In the genomic region with DNA sequence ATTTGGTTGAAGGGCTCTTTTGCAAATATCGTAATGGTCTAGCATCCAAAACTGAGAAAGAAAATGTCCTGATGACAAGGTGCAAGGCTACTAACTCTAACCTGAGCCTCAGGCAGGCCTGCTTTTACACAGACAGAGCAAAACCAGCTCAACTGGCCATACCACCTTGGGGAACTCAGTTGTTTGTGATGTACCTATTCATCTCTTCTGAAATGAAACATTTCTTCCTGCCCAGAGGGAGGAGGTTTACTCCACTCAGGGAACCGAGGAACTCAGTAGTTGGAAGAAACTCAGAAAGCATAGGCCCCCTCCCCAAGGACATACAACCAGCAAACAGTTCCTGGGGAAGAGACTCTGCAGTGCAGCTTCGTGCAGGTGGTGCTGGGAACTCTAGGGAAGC, we compare ENCODE assay signal across 21 mouse cellular contexts.
DNase-seq lines count a peak whose midpoint lies in the region; ATAC-seq and TF ChIP-seq lines count a peak whose summit lies in the region.
"Had no signal": no experiment of that assay in that cellular context is flagged by ENCODE, and none has a peak within 500 bp of the region (broad histone marks: within the 10 kb centered on the region; RNA-seq: fewer than 3 reads in every experiment).

No protein-coding gene starts in this region.

- 66% methylated on average over 3 of the region's 3 CpGs for WGBS in embryonic facial prominence, embryonic 11.5 days
- 75% methylated on average over 3 of the region's 3 CpGs for WGBS in thymus, adult 2 months

- H3K4me1 ChIP-seq in embryonic facial prominence, embryonic 11.5 days (ENCODE audit: control insufficient read depth, insufficient read depth, low read length) = no peaks in the 10 kb centered on the region
- no peaks in the 10 kb centered on the region for H3K4me1 ChIP-seq in thymus, adult 2 months (replicated peaks; ENCODE audit: control insufficient read depth, insufficient read depth, low read length)
- H3K4me1 ChIP-seq: embryonic facial prominence, embryonic 13.5 days had no signal

- H3K9ac ChIP-seq in embryonic facial prominence, embryonic 11.5 days (replicated peaks; ENCODE audit: low read length) = no peak overlapping the region
- H3K9ac ChIP-seq: embryonic facial prominence, embryonic 13.5 days had no signal

- no peak for TF ChIP-seq POLR2A in thymus, adult 2 months (IDR thresholded peaks at IDR 0.05; ENCODE audit: control insufficient read depth, extremely low read depth, insufficient read depth, low read length, poor library complexity)

- no peak overlapping the region for H3K27ac ChIP-seq in embryonic facial prominence, embryonic 11.5 days (replicated peaks; ENCODE audit: low read depth, low read length)
- no peak overlapping the region for H3K27ac ChIP-seq in thymus, adult 2 months (ENCODE audit: control insufficient read depth, insufficient read depth, low read length)
- H3K27ac ChIP-seq in left cerebral cortex, adult 2 months = no peak overlapping the region
- H3K27ac ChIP-seq: embryonic facial prominence, embryonic 13.5 days had no signal

- no peak overlapping the region for H3K4me2 ChIP-seq in embryonic facial prominence, embryonic 11.5 days (ENCODE audit: low read depth, low read length)
- H3K4me2 ChIP-seq: embryonic facial prominence, embryonic 13.5 days had no signal

- no peak for TF ChIP-seq CTCF in thymus, adult 2 months (IDR thresholded peaks at IDR 0.05; ENCODE audit: borderline replicate concordance, control insufficient read depth, extremely low read depth, insufficient read depth, low read length, poor library complexity)
- no peak for TF ChIP-seq CTCF in left cerebral cortex, adult 2 months (IDR thresholded peaks at IDR 0.05)

- peak; percentile 11 to 25 for DNase-seq in urinary bladder, adult 18-20 months (ENCODE audit: low spot score in 2 of 2)
- DNase-seq in urinary bladder, adult 2 months (ENCODE audit: low spot score) = no peak
- DNase-seq in urinary bladder, postnatal 25 days (ENCODE audit: low spot score) = peak; percentile 24
- no peak for DNase-seq in urinary bladder, postnatal 4 days (ENCODE audit: low spot score in 2 of 2)
- DNase-seq in embryonic facial prominence, embryonic 11.5 days (ENCODE audit: low spot score) = peak; percentile 31
- peak; percentile 20 to 48 for DNase-seq in urinary bladder, postnatal 36 days (ENCODE audit: low spot score in 2 of 2)
- DNase-seq in thymus, adult 2 months = no peak
- DNase-seq in left cerebral cortex, adult 2 months (ENCODE audit: extremely low spot score in 1 of 2, low spot score in 2 of 2) = no peak
- DNase-seq: adrenal gland, adult 2 months; adrenal gland, postnatal 10 days; adrenal gland, postnatal 25 days; cerebellum, adult 11 months; cerebellum, adult 18-20 months; cerebellum, adult 8-10 months; cerebellum, adult 9-11 months; cerebellum, postnatal 14 days; cerebellum, postnatal 36 days; embryo, embryonic 11 days had no signal

- intact Hi-C loops in left cerebral cortex, adult 2 months (cut with DNase I) = loop anchor here (5.0 kb wide), 1 partner anchor 66 kb away; no protein-coding TSS in a partner anchor

- no peak for ATAC-seq in embryonic facial prominence, embryonic 11.5 days (replicated peaks; ENCODE audit: insufficient number of reproducible peaks, low FRiP score, low TSS enrichment, low read depth)
- ATAC-seq: forebrain, embryonic 14.5 days; forebrain, embryonic 16.5 days had no signal

- no peaks in the 10 kb centered on the region for H3K9me3 ChIP-seq in embryonic facial prominence, embryonic 11.5 days (replicated peaks; ENCODE audit: control insufficient read depth, low read length)
- H3K9me3 ChIP-seq: embryonic facial prominence, embryonic 13.5 days had no signal

- H3K36me3 ChIP-seq in embryonic facial prominence, embryonic 11.5 days (replicated peaks; ENCODE audit: control insufficient read depth, insufficient read depth, low read depth, low read length) = no peaks in the 10 kb centered on the region
- no peaks in the 10 kb centered on the region for H3K36me3 ChIP-seq in thymus, adult 2 months (ENCODE audit: control insufficient read depth, insufficient read depth, low read length)
- H3K36me3 ChIP-seq: embryonic facial prominence, embryonic 13.5 days had no signal

- no peak overlapping the region for H3K4me3 ChIP-seq in embryonic facial prominence, embryonic 11.5 days (ENCODE audit: low read depth, low read length)
- H3K4me3 ChIP-seq in thymus, adult 2 months (ENCODE audit: control insufficient read depth, insufficient read depth, low read length) = no peak overlapping the region
- no peak overlapping the region for H3K4me3 ChIP-seq in left cerebral cortex, adult 2 months
- H3K4me3 ChIP-seq: embryonic facial prominence, embryonic 13.5 days had no signal

- H3K27me3 ChIP-seq in embryonic facial prominence, embryonic 11.5 days (ENCODE audit: control insufficient read depth, insufficient read depth, low read length) = no peaks in the 10 kb centered on the region
- H3K27me3 ChIP-seq in thymus, adult 2 months (ENCODE audit: control insufficient read depth, insufficient read depth, low read length) = no peaks in the 10 kb centered on the region
- H3K27me3 ChIP-seq: embryonic facial prominence, embryonic 13.5 days had no signal

Comparison
In these comparisons a context has a peak if more than half of its experiments do, and no peak if none do; other contexts are left out.
1. DNase-seq: peak in urinary bladder, adult 18-20 months (2 of 2), urinary bladder, postnatal 25 days (single experiment), embryonic facial prominence, embryonic 11.5 days (single experiment) and urinary bladder, postnatal 36 days (2 of 2); none in urinary bladder, adult 2 months (single experiment), urinary bladder, postnatal 4 days (0 of 2), thymus, adult 2 months (single experiment) and left cerebral cortex, adult 2 months (0 of 2).